Mouse (Mus musculus) kidney, postnatal 0 days (tissue): Measurements from ENCODE around the gene Itga1. TPM values are rescaled to one million over a fixed set of nuclear protein-coding genes. Genes with fewer than 3 reads are reported as not detected.

Experiments
- ATAC-seq: fragments of 200-750 bp; cut with Nextera tagmentation; replicated peaks from 2 replicates; pipeline ENCODE4 v1.8.0; 2017; ENCODE audit warnings: low read depth, moderate number of reproducible peaks, moderate TSS enrichment, moderate library complexity; ENCODE audit not compliant: low FRiP score
- DNase-seq: peaks from one replicate; pipeline ENCODE4 v3.0.0-alpha.2; 2016; ENCODE audit warnings: low spot score
- H3K27ac ChIP-seq: fragments of 300-500 bp; sonication (generic); 2 replicates; pipeline ENCODE4 v1.5.1; 2014; ENCODE audit warnings: mild to moderate bottlenecking
- H3K27me3 ChIP-seq: fragments of 300-500 bp; sonication (generic); 2 replicates; pipeline ENCODE4 v1.6.1; 2014; ENCODE audit warnings: low read length, mixed read lengths; ENCODE audit not compliant: insufficient read depth
- H3K36me3 ChIP-seq: fragments of 300-500 bp; sonication (generic); 2 replicates; pipeline ENCODE4 v1.6.1; 2014; ENCODE audit warnings: low read length, mixed read lengths; ENCODE audit not compliant: insufficient read depth
- H3K4me1 ChIP-seq: fragments of 300-500 bp; sonication (generic); replicated peaks from 2 replicates; pipeline ENCODE4 v1.6.1; 2014; ENCODE audit warnings: antibody characterized with exemption, low read length, mixed read lengths; ENCODE audit not compliant: insufficient read depth
- H3K4me2 ChIP-seq: fragments of 300-500 bp; sonication (generic); 2 replicates; pipeline ENCODE4 v1.6.1; 2014; ENCODE audit warnings: mild to moderate bottlenecking, low read length, moderate library complexity, mixed read lengths
- H3K4me3 ChIP-seq: fragments of 300-500 bp; sonication (generic); replicated peaks from 2 replicates; pipeline ENCODE4 v1.5.1; 2014; ENCODE audit warnings: low read depth, low read length
- H3K9ac ChIP-seq: fragments of 300-500 bp; sonication (generic); 2 replicates; pipeline ENCODE4 v1.6.1; 2014; ENCODE audit warnings: low read depth, low read length
- H3K9me3 ChIP-seq: fragments of 300-500 bp; sonication (generic); replicated peaks from 2 replicates; pipeline ENCODE4 v1.6.1; 2016; ENCODE audit warnings: low read length, inconsistent platforms, mixed read lengths
- CTCF ChIP-seq: IDR thresholded peaks from 2 replicates; pipeline ENCODE4 v1.5.1; 2016; ENCODE audit warnings: antibody characterized with exemption, low read depth, mild to moderate bottlenecking, moderate library complexity
- WGBS: fragments of 180-500 bp; shearing (Covaris S2); extraction: QIAGEN DNeasy Blood & Tissue Kit; methylation state at CpG from one replicate; pipeline ENCODE4 v1.1.7; 2014; 5-methylcytosine and 5-hydroxymethylcytosine counted together
- polyA plus RNA-seq: library from polyadenylated mRNA; unstranded; fragments of >200 nt; fragmentation: Nextera tagmentation; extraction: Ambion mirVana; gene quantifications from 2 replicates; pipeline ENCODE4 v1.2.1, GENCODE M21; 2015

Gene Itga1
- polyA plus RNA-seq, 1 experiment from 2014 or later: 27.1 TPM

GRCm38 (mm10) chr13:114930996-114931649 is 170.6 kb downstream of the Itga1 start:
- 2% methylated on average over 10 of the region's 10 CpGs for WGBS

GRCm38 (mm10) chr13:114924785-114925184 is 177.0 kb downstream of the Itga1 start:
- Histone ChIP-seq H3K36me3 (no peaks in the 10 kb centered on the region), H3K9me3 (no peaks in the 10 kb centered on the region), H3K4me2 (no peak overlapping the region), H3K27me3 (no peaks in the 10 kb centered on the region), H3K27ac (no peak overlapping the region), H3K4me1 (no peaks in the 10 kb centered on the region), H3K9ac (no peak overlapping the region), H3K4me3 (no peak overlapping the region)
- DNase-seq (no peak), ATAC-seq (no peak)
- TF ChIP-seq CTCF: no peak
- WGBS: 60% methylated on average over 1 of the region's 1 CpGs

More at GRCm38 (mm10) chr13:114930996-114931649, 170.6 kb downstream of the Itga1 start:
- H3K4me2 ChIP-seq: peak overlapping the region; percentile 86
- no peaks in the 10 kb centered on the region for H3K9me3 ChIP-seq
- no peak overlapping the region for H3K27ac ChIP-seq
- ATAC-seq (0 out of 2 replicates have a peak, but pooled peaks have one; percentile 52), DNase-seq (peak; percentile 40)
- no peak overlapping the region; the same call in 1 of the 2 replicates for H3K9ac ChIP-seq
- H3K4me1 ChIP-seq: peaks cover 3% of the 10 kb centered on the region; the same call in 1 of the 2 replicates
- TF ChIP-seq CTCF: no peak
- H3K36me3 ChIP-seq: no peaks in the 10 kb centered on the region
- H3K4me3 ChIP-seq: peak overlapping the region; percentile 45
- no peaks in the 10 kb centered on the region for H3K27me3 ChIP-seq

- TF ChIP-seq CTCF: no peak
- H3K9ac ChIP-seq: no peak overlapping the region
- H3K9me3 ChIP-seq: no peaks in the 10 kb centered on the region
- no peak overlapping the region for H3K4me2 ChIP-seq
- H3K27me3 ChIP-seq: no peaks in the 10 kb centered on the region
- H3K4me3 ChIP-seq: no peak overlapping the region
- 46% methylated on average over 9 of the region's 9 CpGs for WGBS
- ATAC-seq: no peak
- no peak for DNase-seq
- H3K36me3 ChIP-seq: no peaks in the 10 kb centered on the region
- no peak overlapping the region for H3K27ac ChIP-seq
- no peaks in the 10 kb centered on the region for H3K4me1 ChIP-seq
Observed at GRCm38 (mm10) chr13:114923331-114923730, 178.4 kb downstream of the Itga1 start.

- H3K27ac ChIP-seq: no peak overlapping the region
- ATAC-seq (no peak), DNase-seq (peak; percentile 11)
- no peak for TF ChIP-seq CTCF
- H3K36me3 ChIP-seq: no peaks in the 10 kb centered on the region
- no peak overlapping the region for H3K4me3 ChIP-seq
- no peaks in the 10 kb centered on the region for H3K27me3 ChIP-seq
- no peaks in the 10 kb centered on the region for H3K4me1 ChIP-seq
- H3K9ac ChIP-seq: no peak overlapping the region
- H3K4me2 ChIP-seq: no peak overlapping the region
- H3K9me3 ChIP-seq: no peaks in the 10 kb centered on the region
- WGBS: 57% methylated on average over 5 of the region's 5 CpGs
Observed at GRCm38 (mm10) chr13:114915767-114916166, 186.0 kb downstream of the Itga1 start.

- ATAC-seq (no peak), DNase-seq (no peak)
- Histone ChIP-seq H3K4me2 (no peak overlapping the region), H3K4me1 (no peaks in the 10 kb centered on the region), H3K36me3 (no peaks in the 10 kb centered on the region), H3K9me3 (no peaks in the 10 kb centered on the region), H3K4me3 (no peak overlapping the region), H3K27me3 (no peaks in the 10 kb centered on the region), H3K27ac (no peak overlapping the region), H3K9ac (no peak overlapping the region)
- WGBS: 60% methylated on average over 4 of the region's 4 CpGs
- no peak for TF ChIP-seq CTCF
Observed at GRCm38 (mm10) chr13:114914963-114915362, 186.8 kb downstream of the Itga1 start.

- 82% methylated on average over 4 of the region's 4 CpGs for WGBS
Observed at GRCm38 (mm10) chr13:114914559-114914958, 187.2 kb downstream of the Itga1 start.

More at GRCm38 (mm10) chr13:114914559-114914958, 187.2 kb downstream of the Itga1 start:
- DNase-seq (no peak), ATAC-seq (no peak)
- Histone ChIP-seq H3K9me3 (no peaks in the 10 kb centered on the region), H3K4me3 (no peak overlapping the region), H3K27ac (no peak overlapping the region), H3K4me2 (no peak overlapping the region), H3K27me3 (no peaks in the 10 kb centered on the region), H3K9ac (no peak overlapping the region), H3K36me3 (no peaks in the 10 kb centered on the region), H3K4me1 (no peaks in the 10 kb centered on the region)
- TF ChIP-seq CTCF: no peak
